Mouse (Mus musculus): ENCODE measurements around the gene Emc3. TPM values are rescaled to one million over a fixed set of nuclear protein-coding genes. Genes with fewer than 3 reads are reported as not detected.

Emc3 gene
- polyA plus RNA-seq, 1 experiment from 2014 or later: 116 TPM

GRCm38 (mm10) chr6:113523420-113523819, 8.0 kb downstream of the Emc3 start:
- no peaks in the 10 kb centered on the region for H3K9me3 ChIP-seq (replicated peaks; ENCODE audit: control insufficient read depth, low read length, poor library complexity, severe bottlenecking)
- H3K4me1 ChIP-seq (ENCODE audit: control insufficient read depth, insufficient read depth, low read length): no peaks in the 10 kb centered on the region
- no peak overlapping the region for H3K4me2 ChIP-seq (ENCODE audit: low read length)
- WGBS: 92% methylated on average over 8 of the region's 8 CpGs
- no peak overlapping the region for H3K9ac ChIP-seq (ENCODE audit: low read depth, low read length)
- ATAC-seq: no peak
- H3K27ac ChIP-seq (ENCODE audit: low read length): no peak overlapping the region
- no peak overlapping the region for H3K4me3 ChIP-seq (ENCODE audit: low read depth, low read length)
- H3K27me3 ChIP-seq (ENCODE audit: control insufficient read depth, insufficient read depth, low read depth, low read length): no peaks in the 10 kb centered on the region
- H3K36me3 ChIP-seq (ENCODE audit: control insufficient read depth, insufficient read depth, low read length): peaks cover 26% of the 10 kb centered on the region

GRCm38 (mm10) chr6:113522310-113522709, 9.1 kb downstream of the Emc3 start:
- Histone ChIP-seq H3K4me3 (ENCODE audit: low read depth, low read length) (no peak overlapping the region), H3K36me3 (ENCODE audit: control insufficient read depth, insufficient read depth, low read length) (peaks cover 37% of the 10 kb centered on the region), H3K27me3 (ENCODE audit: control insufficient read depth, insufficient read depth, low read depth, low read length) (no peaks in the 10 kb centered on the region), H3K4me1 (ENCODE audit: control insufficient read depth, insufficient read depth, low read length) (no peaks in the 10 kb centered on the region), H3K9ac (ENCODE audit: low read depth, low read length) (no peak overlapping the region), H3K27ac (ENCODE audit: low read length) (no peak overlapping the region), H3K4me2 (ENCODE audit: low read length) (no peak overlapping the region), H3K9me3 (replicated peaks; ENCODE audit: control insufficient read depth, low read length, poor library complexity, severe bottlenecking) (no peaks in the 10 kb centered on the region)
- ATAC-seq: no peak
- WGBS: 82% methylated on average over 1 of the region's 1 CpGs

- H3K27ac ChIP-seq (ENCODE audit: low read length): no peak overlapping the region
Observed at GRCm38 (mm10) chr6:113517434-113518080, 13.9 kb downstream of the Emc3 start.

DNA sequence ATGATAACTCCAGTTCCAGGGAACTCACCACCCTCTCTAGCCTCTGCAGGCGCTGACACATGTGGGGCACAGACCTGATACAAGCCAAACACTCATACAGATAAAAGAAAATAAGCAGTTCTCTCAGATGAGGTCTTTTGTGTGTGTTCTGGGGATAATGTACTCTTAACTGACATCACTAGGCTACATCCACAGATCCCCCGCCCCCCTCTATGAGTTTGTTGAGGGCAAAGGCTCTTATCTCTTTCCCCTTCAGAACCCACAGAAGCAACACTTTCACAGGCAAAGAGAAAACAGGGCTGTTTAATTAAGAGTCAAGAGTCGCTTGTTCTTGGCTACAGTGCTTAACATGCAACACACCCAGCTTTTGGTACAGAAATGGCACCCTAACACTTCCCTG, 16.9 kb downstream of the Emc3 start:
- 96% methylated on average over 3 of the region's 3 CpGs for WGBS
- Histone ChIP-seq H3K27ac (ENCODE audit: low read length) (no peak overlapping the region), H3K4me1 (ENCODE audit: control insufficient read depth, insufficient read depth, low read length) (no peaks in the 10 kb centered on the region), H3K36me3 (ENCODE audit: control insufficient read depth, insufficient read depth, low read length) (peaks cover 52% of the 10 kb centered on the region), H3K4me3 (ENCODE audit: low read depth, low read length) (no peak overlapping the region), H3K9ac (ENCODE audit: low read depth, low read length) (no peak overlapping the region), H3K9me3 (replicated peaks; ENCODE audit: control insufficient read depth, low read length, poor library complexity, severe bottlenecking) (no peaks in the 10 kb centered on the region), H3K27me3 (ENCODE audit: control insufficient read depth, insufficient read depth, low read depth, low read length) (no peaks in the 10 kb centered on the region), H3K4me2 (ENCODE audit: low read length) (no peak overlapping the region)
- ATAC-seq: no peak

More at GRCm38 (mm10) chr6:113517434-113518080, 13.9 kb downstream of the Emc3 start:
- Histone ChIP-seq H3K36me3 (ENCODE audit: control insufficient read depth, insufficient read depth, low read length) (peaks cover 69% of the 10 kb centered on the region), H3K4me1 (ENCODE audit: control insufficient read depth, insufficient read depth, low read length) (no peaks in the 10 kb centered on the region), H3K4me2 (ENCODE audit: low read length) (no peak overlapping the region), H3K9me3 (replicated peaks; ENCODE audit: control insufficient read depth, low read length, poor library complexity, severe bottlenecking) (no peaks in the 10 kb centered on the region), H3K4me3 (ENCODE audit: low read depth, low read length) (no peak overlapping the region), H3K9ac (ENCODE audit: low read depth, low read length) (no peak overlapping the region), H3K27me3 (ENCODE audit: control insufficient read depth, insufficient read depth, low read depth, low read length) (no peaks in the 10 kb centered on the region)
- 93% methylated on average over 8 of the region's 8 CpGs for WGBS
- no peak for ATAC-seq

- WGBS: 90% methylated on average over 6 of the region's 6 CpGs
- ATAC-seq: no peak
- H3K27me3 ChIP-seq (ENCODE audit: control insufficient read depth, insufficient read depth, low read depth, low read length): no peaks in the 10 kb centered on the region
Observed at GRCm38 (mm10) chr6:113513944-113514343, 17.5 kb downstream of the Emc3 start.

GRCm38 (mm10) chr6:113508947-113509280, 22.5 kb downstream of the Emc3 start:
- H3K9ac ChIP-seq (ENCODE audit: low read depth, low read length): no peak overlapping the region
- no peak overlapping the region for H3K4me2 ChIP-seq (ENCODE audit: low read length)
- H3K27me3 ChIP-seq (ENCODE audit: control insufficient read depth, insufficient read depth, low read depth, low read length): no peaks in the 10 kb centered on the region
- H3K4me3 ChIP-seq (ENCODE audit: low read depth, low read length): no peak overlapping the region
- whole genome bisulfite sequencing: 48% methylated on average over 5 of the region's 5 CpGs
- no peaks in the 10 kb centered on the region for H3K9me3 ChIP-seq (replicated peaks; ENCODE audit: control insufficient read depth, low read length, poor library complexity, severe bottlenecking)
- H3K36me3 ChIP-seq (ENCODE audit: control insufficient read depth, insufficient read depth, low read length): peaks cover 2% of the 10 kb centered on the region
- H3K4me1 ChIP-seq (ENCODE audit: control insufficient read depth, insufficient read depth, low read length): no peaks in the 10 kb centered on the region
- no peak for ATAC-seq
- H3K27ac ChIP-seq (ENCODE audit: low read length): no peak overlapping the region

More at GRCm38 (mm10) chr6:113513944-113514343, 17.5 kb downstream of the Emc3 start:
- Histone ChIP-seq H3K36me3 (ENCODE audit: control insufficient read depth, insufficient read depth, low read length) (peaks cover 46% of the 10 kb centered on the region), H3K4me3 (ENCODE audit: low read depth, low read length) (no peak overlapping the region), H3K9me3 (replicated peaks; ENCODE audit: control insufficient read depth, low read length, poor library complexity, severe bottlenecking) (no peaks in the 10 kb centered on the region), H3K9ac (ENCODE audit: low read depth, low read length) (no peak overlapping the region), H3K27ac (ENCODE audit: low read length) (no peak overlapping the region), H3K4me1 (ENCODE audit: control insufficient read depth, insufficient read depth, low read length) (no peaks in the 10 kb centered on the region), H3K4me2 (ENCODE audit: low read length) (no peak overlapping the region)

DNA sequence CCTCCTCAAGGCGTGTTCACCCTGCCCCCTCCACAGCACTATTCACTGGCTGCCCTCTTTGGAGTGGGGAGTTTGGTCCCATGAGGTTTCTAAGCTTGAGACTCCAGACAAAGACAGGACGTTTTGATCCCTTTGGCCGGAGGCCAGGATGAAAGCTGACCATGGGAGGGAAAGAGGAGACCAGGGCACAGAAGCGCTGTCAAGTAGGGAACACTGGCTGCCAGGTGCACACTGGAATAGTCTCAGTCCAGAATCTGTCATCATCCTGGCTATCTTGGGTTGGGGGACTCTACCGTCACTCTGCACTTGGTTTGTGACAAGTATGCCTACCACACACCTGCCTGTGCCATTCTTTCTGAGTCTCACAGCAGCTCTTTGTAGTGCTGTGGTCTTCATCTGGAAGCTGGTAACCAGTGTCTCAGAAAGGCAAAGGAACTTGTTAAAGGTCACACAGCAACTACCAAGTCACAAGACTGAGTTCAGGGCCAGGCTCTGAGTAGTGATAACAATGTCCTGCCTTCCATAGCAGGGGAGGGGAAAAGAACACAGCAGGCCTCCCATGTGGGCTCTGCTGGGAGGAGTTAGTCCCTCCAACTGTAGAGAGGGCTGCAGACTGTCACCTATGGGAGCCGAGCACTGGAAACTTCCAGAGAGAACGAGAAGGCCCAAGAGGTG, 23.0 kb downstream of the Emc3 start:
- H3K27ac ChIP-seq (ENCODE audit: low read length): no peak overlapping the region
- WGBS: 51% methylated on average over 7 of the region's 7 CpGs
- H3K9me3 ChIP-seq (replicated peaks; ENCODE audit: control insufficient read depth, low read length, poor library complexity, severe bottlenecking): no peaks in the 10 kb centered on the region
- no peaks in the 10 kb centered on the region for H3K4me1 ChIP-seq (ENCODE audit: control insufficient read depth, insufficient read depth, low read length)
- no peak for ATAC-seq
- H3K4me2 ChIP-seq (ENCODE audit: low read length): no peak overlapping the region
- H3K9ac ChIP-seq (ENCODE audit: low read depth, low read length): no peak overlapping the region
- H3K27me3 ChIP-seq (ENCODE audit: control insufficient read depth, insufficient read depth, low read depth, low read length): no peaks in the 10 kb centered on the region
- H3K36me3 ChIP-seq (ENCODE audit: control insufficient read depth, insufficient read depth, low read length): no peaks in the 10 kb centered on the region
- H3K4me3 ChIP-seq (ENCODE audit: low read depth, low read length): no peak overlapping the region

DNA sequence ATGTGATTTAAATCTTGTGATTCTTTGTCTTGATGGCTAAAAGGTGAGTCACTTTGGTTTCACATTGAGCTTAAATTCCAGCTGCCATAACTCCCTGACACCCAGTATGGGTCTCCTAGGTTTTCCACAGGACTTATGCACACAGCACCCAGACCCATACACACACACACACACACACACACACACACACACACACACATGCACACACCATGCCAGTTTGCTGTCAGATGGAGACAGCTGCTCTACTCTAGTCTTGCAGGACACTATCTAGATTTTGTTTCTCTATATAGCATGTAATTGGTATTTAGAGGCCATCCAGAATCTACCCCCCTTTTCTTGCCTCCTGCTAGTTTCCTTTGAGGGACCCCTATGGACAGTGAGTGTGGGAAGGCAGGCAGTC, 24.3 kb downstream of the Emc3 start:
- no peaks in the 10 kb centered on the region for H3K27me3 ChIP-seq (ENCODE audit: control insufficient read depth, insufficient read depth, low read depth, low read length)
- no peak overlapping the region for H3K27ac ChIP-seq (ENCODE audit: low read length)
- no peak overlapping the region for H3K4me3 ChIP-seq (ENCODE audit: low read depth, low read length)
- no peak overlapping the region for H3K4me2 ChIP-seq (ENCODE audit: low read length)
- ATAC-seq: no peak
- H3K9ac ChIP-seq (ENCODE audit: low read depth, low read length): no peak overlapping the region
- H3K9me3 ChIP-seq (replicated peaks; ENCODE audit: control insufficient read depth, low read length, poor library complexity, severe bottlenecking): no peaks in the 10 kb centered on the region
- no peaks in the 10 kb centered on the region for H3K36me3 ChIP-seq (ENCODE audit: control insufficient read depth, insufficient read depth, low read length)
- H3K4me1 ChIP-seq (ENCODE audit: control insufficient read depth, insufficient read depth, low read length): peaks cover 4% of the 10 kb centered on the region; the same call in 1 of the 2 replicates

DNA sequence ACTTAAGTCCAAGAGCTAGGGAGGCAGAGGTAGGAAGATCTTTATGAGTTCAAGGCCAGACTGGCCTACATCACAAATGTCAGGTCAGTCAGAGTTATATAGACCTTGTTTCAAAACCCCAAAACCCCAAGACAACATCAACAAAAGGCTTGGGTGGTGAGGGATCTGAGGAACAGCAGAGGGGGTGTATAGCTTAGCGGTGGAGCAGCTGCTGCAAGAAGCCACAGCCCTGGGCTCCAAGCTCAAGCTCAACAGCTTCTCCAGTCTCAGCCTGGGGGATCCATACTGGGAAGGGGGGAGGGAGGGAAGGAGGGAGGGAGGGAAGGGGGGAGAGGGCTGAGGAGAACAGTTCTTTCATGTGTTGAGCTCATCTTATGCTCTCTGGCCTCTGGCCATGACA, 25.8 kb downstream of the Emc3 start:
- ATAC-seq: no peak

More for the DNA sequence above, 25.8 kb downstream of the Emc3 start:
- no peaks in the 10 kb centered on the region for H3K36me3 ChIP-seq (ENCODE audit: control insufficient read depth, insufficient read depth, low read length)
- H3K4me2 ChIP-seq (ENCODE audit: low read length): no peak overlapping the region
- H3K4me1 ChIP-seq (ENCODE audit: control insufficient read depth, insufficient read depth, low read length): peaks cover 8% of the 10 kb centered on the region; the same call in 1 of the 2 replicates
- 85% methylated on average over 1 of the region's 1 CpGs for WGBS
- H3K9ac ChIP-seq (ENCODE audit: low read depth, low read length): no peak overlapping the region
- no peaks in the 10 kb centered on the region for H3K27me3 ChIP-seq (ENCODE audit: control insufficient read depth, insufficient read depth, low read depth, low read length)
- no peak overlapping the region for H3K27ac ChIP-seq (ENCODE audit: low read length)
- no peaks in the 10 kb centered on the region for H3K9me3 ChIP-seq (replicated peaks; ENCODE audit: control insufficient read depth, low read length, poor library complexity, severe bottlenecking)
- H3K4me3 ChIP-seq (ENCODE audit: low read depth, low read length): no peak overlapping the region
